Mouse (Mus musculus): ENCODE measurements around the gene Fam241b. TPM values are rescaled to one million over a fixed set of nuclear protein-coding genes. Genes with fewer than 3 reads are reported as not detected.

The Fam241b gene
- 8.2 and 9.1 TPM in 2 replicates for polyA plus RNA-seq (2012; rRNA removed)

GRCm38 (mm10) chr10:62143820-62144219 lies at the start of gene Fam241b:
Gene Fam241b, minus strand, starts transcription at chr10:62143920.

GRCm38 (mm10) chr10:62132691-62133281 lies 10.9 kb downstream of the Fam241b start, which contains the start of gene Neurog3:
Gene Neurog3, plus strand, starts transcription at chr10:62133090.

Other genes with a start within 250 kb of the Fam241b start
- 1.2 and 1.4 TPM in 2 replicates for gene Col13a1, start 164.8 kb downstream of the Fam241b start, polyA plus RNA-seq (2012; rRNA removed)
- gene Neurog3, start 10.8 kb downstream of the Fam241b start, polyA plus RNA-seq (2012; rRNA removed): not detected in 2 replicates
- 106 and 127 TPM in 2 replicates for gene Tspan15, start 87.3 kb upstream of the Fam241b start, polyA plus RNA-seq (2012; rRNA removed)
- 2.4 and 3.5 TPM in 2 replicates for gene Tacr2, start 108.5 kb upstream of the Fam241b start, polyA plus RNA-seq (2012; rRNA removed)
- 37.8 and 40.4 TPM in 2 replicates for gene Hk1, start 236.0 kb upstream of the Fam241b start, polyA plus RNA-seq (2012; rRNA removed)

All from ovary, adult 2 months (tissue).